Mouse (Mus musculus) intestine, embryonic 15.5 days (tissue): ENCODE data around the gene Dbnl. TPM values are rescaled to one million over a fixed set of nuclear protein-coding genes. Genes with fewer than 3 reads are reported as not detected.
"Not testable (repeated sequence)": the region's sequence is repeated elsewhere in the genome, so short reads cannot be mapped to it uniquely, and the experiment has no call there.

ENCODE experiments used
- ATAC-seq: fragments of 200-750 bp; cut with Nextera tagmentation; 2 replicates; pipeline ENCODE4 v1.8.0; 2017; ENCODE audit warnings: moderate TSS enrichment, moderate library complexity
- H3K27ac ChIP-seq: fragments of 300-500 bp; sonication (generic); 2 replicates; pipeline ENCODE4 v1.5.1; 2015; ENCODE audit warnings: mild to moderate bottlenecking, inconsistent platforms
- H3K27me3 ChIP-seq: fragments of 300-500 bp; sonication (generic); replicated peaks from 2 replicates; pipeline ENCODE4 v1.6.1; 2015; ENCODE audit warnings: inconsistent platforms
- H3K36me3 ChIP-seq: fragments of 300-500 bp; sonication (generic); 2 replicates; pipeline ENCODE4 v1.6.1; 2015; ENCODE audit warnings: inconsistent platforms
- H3K4me1 ChIP-seq: fragments of 300-500 bp; sonication (generic); replicated peaks from 2 replicates; pipeline ENCODE4 v1.6.1; 2015; ENCODE audit warnings: inconsistent platforms
- H3K4me2 ChIP-seq: fragments of 300-500 bp; sonication (generic); replicated peaks from 2 replicates; pipeline ENCODE4 v1.6.1; 2015; ENCODE audit warnings: mild to moderate bottlenecking, inconsistent platforms
- H3K4me3 ChIP-seq: fragments of 300-500 bp; sonication (generic); replicated peaks from 2 replicates; pipeline ENCODE4 v1.5.1; 2015; ENCODE audit warnings: inconsistent platforms
- H3K9ac ChIP-seq: fragments of 300-500 bp; sonication (generic); 2 replicates; pipeline ENCODE4 v1.6.1; 2015; ENCODE audit warnings: inconsistent platforms
- H3K9me3 ChIP-seq: fragments of 300-500 bp; sonication (generic); 2 replicates; pipeline ENCODE4 v1.6.1; 2016; ENCODE audit warnings: inconsistent platforms
- WGBS: fragments of 180-500 bp; shearing (Covaris S2); methylation state at CpG from one replicate; pipeline ENCODE4 v1.1.7; 2015; 5-methylcytosine and 5-hydroxymethylcytosine counted together
- polyA plus RNA-seq: library from polyadenylated mRNA; unstranded; fragments of >200 nt; fragmentation: Nextera tagmentation; extraction: Ambion mirVana; gene quantifications from 2 replicates; pipeline ENCODE4 v1.2.1, GENCODE M21; 2015

Gene Dbnl
- polyA plus RNA-seq, 1 experiment from 2014 or later = 127 TPM

DNA sequence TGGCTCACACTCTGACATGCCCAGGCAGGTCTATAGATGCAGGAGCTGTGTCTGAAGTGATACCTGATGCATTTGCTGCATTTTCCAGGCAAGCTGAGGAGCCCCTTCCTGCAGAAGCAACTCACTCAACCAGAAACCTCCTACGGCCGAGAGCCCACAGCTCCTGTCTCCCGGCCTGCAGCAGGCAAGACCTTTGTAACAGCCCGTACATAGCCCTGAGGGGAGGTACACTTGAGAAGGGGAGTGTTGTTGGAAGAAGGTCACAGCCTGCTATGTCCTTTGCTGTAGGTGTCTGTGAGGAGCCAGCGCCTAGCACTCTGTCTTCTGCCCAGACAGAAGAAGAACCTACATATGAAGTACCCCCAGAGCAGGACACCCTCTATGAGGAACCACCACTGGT, 9.6 kb downstream of the Dbnl start:
- 97% methylated on average over 5 of the region's 5 CpGs for WGBS
- ATAC-seq = no peak
- H3K4me3 ChIP-seq = no peak overlapping the region
- peaks cover 56% of the 10 kb centered on the region for H3K36me3 ChIP-seq
- H3K9me3 ChIP-seq = no peaks in the 10 kb centered on the region
- H3K4me2 ChIP-seq = no peak overlapping the region
- H3K27me3 ChIP-seq = no peaks in the 10 kb centered on the region
- H3K4me1 ChIP-seq = peaks cover 14% of the 10 kb centered on the region
- no peak overlapping the region for H3K9ac ChIP-seq
- H3K27ac ChIP-seq = no peak overlapping the region

GRCm38 (mm10) chr11:5799621-5800490, 11.6 kb downstream of the Dbnl start:
- peaks cover 21% of the 10 kb centered on the region for H3K4me1 ChIP-seq
- no peaks in the 10 kb centered on the region for H3K27me3 ChIP-seq
- 82% methylated on average over 17 of the region's 17 CpGs for WGBS
- no peak for ATAC-seq
- no peak overlapping the region for H3K9ac ChIP-seq
- H3K4me2 ChIP-seq = no peak overlapping the region
- no peaks in the 10 kb centered on the region for H3K9me3 ChIP-seq
- no peak overlapping the region for H3K27ac ChIP-seq
- peaks cover 45% of the 10 kb centered on the region for H3K36me3 ChIP-seq
- no peak overlapping the region for H3K4me3 ChIP-seq

DNA sequence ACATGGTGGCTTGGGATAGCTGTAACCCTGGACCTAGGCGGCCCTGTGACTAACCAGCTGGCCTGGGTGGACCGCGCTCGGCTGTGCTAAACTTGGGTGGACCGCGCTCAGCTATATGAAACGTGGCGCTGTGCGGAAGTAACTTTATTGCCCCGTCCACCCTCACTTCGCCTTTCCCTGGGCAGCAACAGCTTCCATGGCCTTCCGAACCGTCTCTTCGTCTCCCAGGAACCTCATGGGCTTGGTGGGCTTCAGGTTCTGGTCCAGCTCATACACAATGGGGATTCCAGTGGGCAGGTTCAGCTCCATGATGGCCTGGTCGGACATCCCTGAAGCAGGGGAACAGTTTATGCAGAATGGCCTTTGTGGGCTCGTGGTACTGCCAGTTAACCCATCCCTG, 13.2 kb downstream of the Dbnl start:
- Histone ChIP-seq H3K27ac (no peak overlapping the region), H3K36me3 (peaks cover 33% of the 10 kb centered on the region), H3K9ac (no peak overlapping the region), H3K27me3 (no peaks in the 10 kb centered on the region), H3K4me2 (no peak overlapping the region), H3K9me3 (no peaks in the 10 kb centered on the region), H3K4me3 (no peak overlapping the region), H3K4me1 (peaks cover 21% of the 10 kb centered on the region)
- 93% methylated on average over 16 of the region's 16 CpGs for WGBS
- no peak for ATAC-seq

- 46% methylated on average over 12 of the region's 12 CpGs for WGBS
- no peak overlapping the region for H3K4me3 ChIP-seq
- peaks cover 28% of the 10 kb centered on the region for H3K36me3 ChIP-seq
- H3K27ac ChIP-seq = peak overlapping the region; percentile 18
- ATAC-seq = peak; percentile 80
- peaks cover 21% of the 10 kb centered on the region for H3K4me1 ChIP-seq
- H3K27me3 ChIP-seq = no peaks in the 10 kb centered on the region
- H3K4me2 ChIP-seq = no peak overlapping the region
- H3K9me3 ChIP-seq = no peaks in the 10 kb centered on the region
- H3K9ac ChIP-seq = no peak overlapping the region
Observed at GRCm38 (mm10) chr11:5802005-5802404, 13.7 kb downstream of the Dbnl start.

DNA sequence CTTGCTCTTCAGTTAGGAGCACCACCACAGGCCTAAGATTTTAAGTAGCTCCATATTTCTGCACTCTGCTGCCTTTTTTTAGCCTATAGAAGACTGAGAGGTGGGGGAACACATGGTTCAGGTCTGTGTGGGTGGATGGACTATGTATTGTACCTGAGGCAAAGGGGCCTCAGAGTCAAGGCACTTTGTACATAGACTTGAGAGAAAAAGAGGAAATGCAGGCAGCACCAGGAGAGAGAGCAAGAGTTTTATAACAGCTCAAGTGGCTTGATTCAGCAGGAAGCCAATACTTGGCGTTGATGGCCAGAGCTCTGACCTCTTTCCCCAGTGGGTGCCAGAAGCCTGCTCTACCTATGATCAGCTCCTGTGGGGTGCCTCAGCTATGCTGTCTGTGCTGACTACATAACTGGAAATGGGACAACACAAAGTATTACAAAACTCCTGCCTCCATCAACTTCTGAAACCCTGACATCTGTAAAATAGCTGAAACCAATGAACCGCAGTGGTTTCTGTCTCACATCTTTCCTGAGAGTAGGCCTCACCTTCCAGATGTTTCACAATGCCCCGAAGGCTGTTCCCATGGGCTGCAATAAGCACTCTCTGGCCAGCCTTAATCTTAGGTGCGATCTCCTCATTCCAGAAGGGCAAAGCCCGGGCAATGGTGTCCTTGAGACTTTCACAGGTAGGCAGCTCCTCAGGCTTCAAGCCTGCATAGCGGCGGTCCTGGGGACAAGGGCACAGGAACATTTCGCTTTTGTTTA, 14.3 kb downstream of the Dbnl start:
- no peak overlapping the region; the same call in 1 of the 2 replicates for H3K4me2 ChIP-seq
- peak; percentile 55 for ATAC-seq
- H3K27me3 ChIP-seq = no peaks in the 10 kb centered on the region
- H3K4me3 ChIP-seq = no peak overlapping the region
- peaks cover 23% of the 10 kb centered on the region for H3K36me3 ChIP-seq
- 60% methylated on average over 8 of the region's 8 CpGs for WGBS
- no peak overlapping the region for H3K9ac ChIP-seq
- peaks cover 21% of the 10 kb centered on the region for H3K4me1 ChIP-seq
- peak overlapping the region; percentile 18 for H3K27ac ChIP-seq
- H3K9me3 ChIP-seq = no peaks in the 10 kb centered on the region

DNA sequence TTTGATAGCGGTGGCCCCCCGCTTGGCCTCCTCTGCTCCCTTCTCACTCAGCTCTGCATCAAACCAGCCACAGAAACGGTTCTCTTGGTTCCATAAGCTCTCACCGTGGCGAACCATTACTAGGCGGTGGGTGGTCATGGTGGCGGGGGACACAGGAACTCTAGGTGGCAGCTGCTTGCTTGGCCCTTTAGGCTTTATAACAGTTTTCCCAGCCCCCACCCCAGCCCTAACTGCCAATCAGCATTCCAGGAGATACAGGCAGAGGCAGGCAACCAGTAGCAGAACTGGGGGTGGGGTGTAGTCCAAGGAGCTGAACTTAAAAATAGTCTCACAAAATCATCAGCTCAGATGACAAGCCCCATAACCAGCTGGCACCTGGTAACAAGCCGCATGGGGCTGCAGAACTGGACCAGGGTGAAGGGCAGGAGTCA, 15.3 kb downstream of the Dbnl start, which contains the start of gene Pgam2:
TSS of gene Pgam2 (minus strand) at position 183 of the 431 bp plus-strand sequence.
- peaks cover 21% of the 10 kb centered on the region for H3K4me1 ChIP-seq
- H3K36me3 ChIP-seq = peaks cover 17% of the 10 kb centered on the region
- no peaks in the 10 kb centered on the region for H3K9me3 ChIP-seq
- peak within 1 kb of the TSS; percentile 18; the same call in 1 of the 2 replicates for H3K27ac ChIP-seq
- no peak within 1 kb of the TSS for H3K4me3 ChIP-seq
- no peak within 1 kb of the TSS for H3K9ac ChIP-seq
- no peak for ATAC-seq
- WGBS = 46% methylated on average over 8 of the region's 8 CpGs
- H3K27me3 ChIP-seq = no peaks in the 10 kb centered on the region
- no peak within 1 kb of the TSS; the same call in 1 of the 2 replicates for H3K4me2 ChIP-seq

DNA sequence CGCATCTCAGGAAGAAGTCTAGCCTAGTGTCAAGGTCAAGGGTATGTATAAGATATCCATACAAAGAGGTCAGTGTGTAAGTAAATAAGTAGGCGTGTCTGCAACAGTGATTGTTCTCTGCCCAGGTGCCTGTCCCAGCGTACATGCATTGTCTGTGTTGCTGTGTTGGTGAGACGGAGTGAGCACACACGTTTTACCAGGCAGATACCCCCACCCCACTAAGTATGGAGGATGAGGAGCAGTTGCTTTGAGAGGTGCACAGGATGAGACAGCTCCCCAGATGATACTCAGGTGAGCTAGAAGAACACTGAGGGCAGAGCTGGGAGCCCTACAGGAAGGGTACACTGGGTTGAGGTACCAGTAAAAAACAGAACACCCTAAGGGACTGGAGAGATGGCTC, 15.9 kb downstream of the Dbnl start:
- Histone ChIP-seq H3K9ac (no peak overlapping the region), H3K27ac (no peak overlapping the region), H3K36me3 (peaks cover 12% of the 10 kb centered on the region), H3K4me3 (no peak overlapping the region), H3K4me1 (peaks cover 21% of the 10 kb centered on the region), H3K4me2 (no peak overlapping the region), H3K27me3 (no peaks in the 10 kb centered on the region), H3K9me3 (no peaks in the 10 kb centered on the region)
- no peak for ATAC-seq
- 67% methylated on average over 5 of the region's 5 CpGs for WGBS

DNA sequence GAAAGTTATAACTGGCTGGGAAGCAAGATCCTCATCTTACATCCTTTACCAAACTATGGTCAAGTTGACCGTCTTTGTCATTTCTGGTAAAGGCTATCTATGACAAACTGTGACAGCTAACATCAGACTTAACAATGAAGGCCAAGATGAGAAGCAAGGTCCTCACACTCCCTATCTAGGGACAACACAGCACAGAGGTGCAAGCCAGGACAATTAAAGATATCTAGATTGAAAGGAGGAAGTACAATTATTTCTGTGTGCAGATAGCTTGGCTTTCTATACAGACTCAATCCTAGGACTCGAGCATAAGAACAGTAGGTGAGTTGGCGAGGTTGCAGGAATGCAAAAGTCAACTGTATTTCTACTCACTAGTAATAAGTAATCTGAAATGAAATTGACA, 17.4 kb downstream of the Dbnl start:
- H3K9ac ChIP-seq = no peak overlapping the region
- H3K4me1 ChIP-seq = peaks cover 21% of the 10 kb centered on the region
- no peaks in the 10 kb centered on the region for H3K9me3 ChIP-seq
- H3K4me2 ChIP-seq = no peak overlapping the region
- WGBS = 80% methylated on average over 3 of the region's 3 CpGs
- H3K27me3 ChIP-seq = no peaks in the 10 kb centered on the region
- H3K27ac ChIP-seq = no peak overlapping the region
- H3K36me3 ChIP-seq = peaks cover under 1% of the 10 kb centered on the region; the same call in 1 of the 2 replicates
- no peak for ATAC-seq
- no peak overlapping the region for H3K4me3 ChIP-seq

DNA sequence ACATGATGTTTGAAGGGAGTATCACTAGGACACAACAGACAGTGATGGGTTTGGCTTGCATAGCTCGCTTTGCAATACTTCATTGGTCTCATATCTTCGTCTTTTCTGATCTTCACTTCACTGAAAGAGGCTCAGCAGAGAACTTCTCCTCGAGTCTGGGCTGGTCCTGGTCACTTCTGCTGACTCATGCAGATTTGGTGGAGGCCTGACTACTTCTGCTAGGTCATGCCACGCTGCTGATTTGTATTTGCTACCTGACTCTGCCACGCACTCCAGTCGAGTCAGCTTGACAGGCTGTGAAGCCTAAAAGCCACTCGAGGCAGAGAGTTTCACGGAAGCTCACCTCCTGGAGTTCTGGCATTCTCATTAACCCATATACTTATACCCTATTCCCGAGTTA, 19.7 kb downstream of the Dbnl start:
- ATAC-seq = no peak
- no peaks in the 10 kb centered on the region for H3K27me3 ChIP-seq
- no peaks in the 10 kb centered on the region for H3K36me3 ChIP-seq
- no peak overlapping the region for H3K4me3 ChIP-seq
- peaks cover 6% of the 10 kb centered on the region for H3K4me1 ChIP-seq
- no peak overlapping the region for H3K9ac ChIP-seq
- H3K27ac ChIP-seq = no peak overlapping the region
- H3K9me3 ChIP-seq = no peaks in the 10 kb centered on the region
- no peak overlapping the region for H3K4me2 ChIP-seq
- WGBS = 88% methylated on average over 9 of the region's 9 CpGs

GRCm38 (mm10) chr11:5809487-5809886, 21.2 kb downstream of the Dbnl start:
- 72% methylated on average over 4 of the region's 4 CpGs for WGBS
- H3K9me3 ChIP-seq, H3K27ac ChIP-seq, H3K36me3 ChIP-seq, H3K9ac ChIP-seq, H3K4me3 ChIP-seq, H3K4me2 ChIP-seq, H3K4me1 ChIP-seq, H3K27me3 ChIP-seq: not testable (repeated sequence)
- peak; percentile 41; the same call in 1 of the 2 replicates for ATAC-seq

- Histone ChIP-seq H3K4me1 (no peaks in the 10 kb centered on the region), H3K36me3 (no peaks in the 10 kb centered on the region), H3K27ac (no peak overlapping the region), H3K27me3 (no peaks in the 10 kb centered on the region), H3K9me3 (no peaks in the 10 kb centered on the region), H3K4me3 (no peak overlapping the region), H3K9ac (no peak overlapping the region), H3K4me2 (no peak overlapping the region)
- ATAC-seq = no peak
- WGBS = 78% methylated on average over 10 of the region's 10 CpGs
Observed at GRCm38 (mm10) chr11:5813381-5813780, 25.1 kb downstream of the Dbnl start.

GRCm38 (mm10) chr11:5819223-5819622, 30.9 kb downstream of the Dbnl start:
- Histone ChIP-seq H3K4me2 (no peak overlapping the region), H3K27ac (no peak overlapping the region), H3K4me3 (no peak overlapping the region), H3K27me3 (no peaks in the 10 kb centered on the region), H3K9me3 (no peaks in the 10 kb centered on the region), H3K9ac (no peak overlapping the region), H3K36me3 (no peaks in the 10 kb centered on the region), H3K4me1 (no peaks in the 10 kb centered on the region)
- 71% methylated on average over 2 of the region's 2 CpGs for WGBS
- ATAC-seq = no peak
